Mouse (Mus musculus) heart, embryonic 12.5 days (tissue): ENCODE results near the gene Ipo5. TPM values are rescaled to one million over a fixed set of nuclear protein-coding genes. Genes with fewer than 3 reads are reported as not detected.

Experiments used
- polyA plus RNA-seq: library from polyadenylated mRNA; unstranded; fragments of >200 nt; fragmentation: Nextera tagmentation; extraction: Ambion mirVana; gene quantifications from 2 replicates; pipeline ENCODE4 v1.2.1, GENCODE M21; 2016

The Ipo5 gene
- polyA plus RNA-seq, 1 experiment from 2014 or later = 98.8 TPM

Other genes starting within 250 kb of the Ipo5 start
- 32.4 and 33.0 TPM in 2 replicates for gene Farp1, start 124.0 kb downstream of the Ipo5 start, polyA plus RNA-seq